12 mouse cellular contexts compared by ENCODE assay signal in genomic region chr1:120109741-120110432, GRCm38 (mm10).
"Had no signal": no experiment of that assay in that cellular context is flagged by ENCODE, and none has a peak within 500 bp of the region (broad histone marks: within the 10 kb centered on the region; RNA-seq: fewer than 3 reads in every experiment).

No protein-coding gene starts in this region.

- H3K4me3 ChIP-seq: limb, embryonic 15.5 days; liver, embryonic 12.5 days; lung, embryonic 15.5 days; midbrain, embryonic 13.5 days; myocyte; neural tube, embryonic 15.5 days had no signal

- H3K4me1 ChIP-seq: limb, embryonic 15.5 days; midbrain, embryonic 13.5 days; neural tube, embryonic 15.5 days had no signal

- H3K27ac ChIP-seq: hindbrain, postnatal 0 days; limb, embryonic 15.5 days; liver, embryonic 12.5 days; lung, embryonic 15.5 days; midbrain, embryonic 13.5 days; neural tube, embryonic 15.5 days; stomach, postnatal 0 days had no signal

- DNase-seq: right cerebral cortex, adult 18-20 months; right cerebral cortex, postnatal 25 days; thymus, adult 18-20 months; thymus, postnatal 14 days had no signal

- H3K27me3 ChIP-seq: limb, embryonic 15.5 days; liver, embryonic 12.5 days; lung, embryonic 15.5 days; midbrain, embryonic 13.5 days; neural tube, embryonic 15.5 days had no signal
